Mouse (Mus musculus): ENCODE measurements around the gene Dmwd.

- no peak for TF ChIP-seq CTCF (IDR thresholded peaks at IDR 0.05; ENCODE audit: extremely low read depth, insufficient read depth, insufficient read length, insufficient replicate concordance)
- no peak for TF ChIP-seq POLR2A (IDR thresholded peaks at IDR 0.05; ENCODE audit: low read depth, low read length)
Measured at GRCm38 (mm10) chr7:19067935-19068334, 8.1 kb upstream of the Dmwd start.

Data from spleen, adult 2 months (tissue).